ENCODE assay signal across 8 mouse cellular contexts in the genomic region with DNA sequence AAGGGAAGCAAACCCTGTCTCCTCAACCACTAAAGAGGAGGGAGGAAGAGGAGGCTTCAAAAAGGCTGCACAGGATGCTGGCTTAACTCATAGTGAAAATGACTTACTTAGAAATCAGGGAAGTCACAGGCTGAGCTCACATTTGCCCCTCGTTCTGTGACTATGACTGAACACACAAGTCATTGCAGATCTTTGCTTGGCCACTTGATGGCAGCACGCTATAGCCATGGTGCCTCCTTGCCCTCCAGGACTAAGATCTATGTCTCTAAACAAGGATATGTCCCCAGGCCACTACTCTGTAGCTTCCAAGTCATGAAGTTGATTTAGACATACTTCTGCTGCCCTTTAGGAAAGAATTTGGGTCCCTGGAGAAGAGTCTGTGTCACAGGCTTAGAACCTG.
DNase-seq lines count a peak whose midpoint lies in the region; ATAC-seq and TF ChIP-seq lines count a peak whose summit lies in the region.

No protein-coding gene starts in this region.

- no peak for TF ChIP-seq EP300 in stomach, postnatal 0 days (optimal IDR thresholded peaks at IDR 0.05)

- DNase-seq in cerebellum, adult 11 months: peak; percentile 18
- no peak for DNase-seq in cerebellum, adult 11-12 months
- DNase-seq in ovary, postnatal 36 days (ENCODE audit: low spot score): peak; percentile 34
- DNase-seq in ovary, postnatal 10 days (ENCODE audit: low spot score): no peak
- DNase-seq in cerebellum, postnatal 36 days: peak; percentile 55 to 62
- DNase-seq in hindbrain, embryonic 14.5 days (ENCODE audit: low spot score): peak; percentile 70
- DNase-seq in lung, embryonic 14.5 days: peak; percentile 80
- peak; percentile 42 for DNase-seq in stomach, postnatal 0 days (ENCODE audit: low spot score)

- H3K27me3 ChIP-seq in hindbrain, embryonic 14.5 days (ENCODE audit: control insufficient read depth, insufficient read depth, low read length): no peaks in the 10 kb centered on the region
- H3K27me3 ChIP-seq in lung, embryonic 14.5 days (ENCODE audit: insufficient read depth, low read length): no peaks in the 10 kb centered on the region
- no peaks in the 10 kb centered on the region for H3K27me3 ChIP-seq in stomach, postnatal 0 days (ENCODE audit: control insufficient read depth, insufficient read depth, low read length)

- WGBS in hindbrain, embryonic 14.5 days: 30% methylated on average over 2 of the region's 2 CpGs
- 6% methylated on average over 2 of the region's 2 CpGs for WGBS in lung, embryonic 14.5 days
- 23% methylated on average over 2 of the region's 2 CpGs for WGBS in stomach, postnatal 0 days

- ATAC-seq in hindbrain, embryonic 14.5 days (ENCODE audit: low FRiP score): no peak
- ATAC-seq in lung, embryonic 14.5 days (ENCODE audit: insufficient read depth): no peak
- ATAC-seq in stomach, postnatal 0 days (ENCODE audit: low FRiP score, low TSS enrichment): no peak

- no peak overlapping the region for H3K27ac ChIP-seq in hindbrain, embryonic 14.5 days
- no peak overlapping the region for H3K27ac ChIP-seq in lung, embryonic 14.5 days (ENCODE audit: low read depth)
- H3K27ac ChIP-seq in stomach, postnatal 0 days (replicated peaks): no peak overlapping the region

- H3K4me3 ChIP-seq in hindbrain, embryonic 14.5 days (replicated peaks; ENCODE audit: low read length): no peak overlapping the region
- no peak overlapping the region for H3K4me3 ChIP-seq in lung, embryonic 14.5 days (ENCODE audit: low read depth, low read length)
- H3K4me3 ChIP-seq in stomach, postnatal 0 days (ENCODE audit: low read depth, low read length): no peak overlapping the region

- no peak overlapping the region for H3K4me2 ChIP-seq in hindbrain, embryonic 14.5 days (replicated peaks)
- H3K4me2 ChIP-seq in lung, embryonic 14.5 days: no peak overlapping the region
- no peak overlapping the region for H3K4me2 ChIP-seq in stomach, postnatal 0 days (replicated peaks; ENCODE audit: low read depth)

- peaks cover 11% of the 10 kb centered on the region; the same call in 1 of the 2 replicates for H3K4me1 ChIP-seq in hindbrain, embryonic 14.5 days (replicated peaks; ENCODE audit: control insufficient read depth, insufficient read depth, low read length)
- no peaks in the 10 kb centered on the region for H3K4me1 ChIP-seq in lung, embryonic 14.5 days (ENCODE audit: insufficient read depth)
- H3K4me1 ChIP-seq in stomach, postnatal 0 days (replicated peaks; ENCODE audit: control insufficient read depth, insufficient read depth): no peaks in the 10 kb centered on the region

- H3K36me3 ChIP-seq in hindbrain, embryonic 14.5 days (replicated peaks; ENCODE audit: control insufficient read depth, insufficient read depth): no peaks in the 10 kb centered on the region
- no peaks in the 10 kb centered on the region for H3K36me3 ChIP-seq in lung, embryonic 14.5 days (ENCODE audit: insufficient read depth)
- no peaks in the 10 kb centered on the region for H3K36me3 ChIP-seq in stomach, postnatal 0 days (ENCODE audit: control insufficient read depth, insufficient read depth, low read length)

- H3K9me3 ChIP-seq in hindbrain, embryonic 14.5 days (ENCODE audit: control insufficient read depth, low read length): no peaks in the 10 kb centered on the region
- no peaks in the 10 kb centered on the region for H3K9me3 ChIP-seq in lung, embryonic 14.5 days (ENCODE audit: low read depth, low read length)
- no peaks in the 10 kb centered on the region for H3K9me3 ChIP-seq in stomach, postnatal 0 days (ENCODE audit: control insufficient read depth, low read length)

- peak; percentile 83 for TF ChIP-seq CTCF in lung, embryonic 14.5 days (IDR thresholded peaks at IDR 0.05; ENCODE audit: low read depth)
- peak; percentile 87 for TF ChIP-seq CTCF in stomach, postnatal 0 days (IDR thresholded peaks at IDR 0.05; ENCODE audit: low read depth)

- no peak overlapping the region for H3K9ac ChIP-seq in hindbrain, embryonic 14.5 days
- H3K9ac ChIP-seq in lung, embryonic 14.5 days: no peak overlapping the region
- H3K9ac ChIP-seq in stomach, postnatal 0 days (ENCODE audit: low read length): no peak overlapping the region

Comparison
In these comparisons a context has a peak if more than half of its experiments do, and no peak if none do; other contexts are left out.
1. DNase-seq: peak in cerebellum, adult 11 months (single experiment), ovary, postnatal 36 days (single experiment), cerebellum, postnatal 36 days (2 of 2), hindbrain, embryonic 14.5 days (single experiment), lung, embryonic 14.5 days (single experiment) and stomach, postnatal 0 days (single experiment); none in cerebellum, adult 11-12 months (single experiment) and ovary, postnatal 10 days (single experiment).